Mouse (Mus musculus) gonadal fat pad, adult 2 months (tissue): ENCODE results near the gene Tcf15. TPM values are rescaled to one million over a fixed set of nuclear protein-coding genes. Genes with fewer than 3 reads are reported as not detected.

ENCODE experiments used
- DNase-seq: peaks from one replicate; pipeline ENCODE4 v3.0.0-alpha.2; 2012; ENCODE audit warnings: low read depth
- polyA plus RNA-seq: library from polyadenylated mRNA; depleted of rRNA; stranded (reverse); fragments of >200 nt; gene quantifications from 2 replicates; pipeline ENCODE4 v1.2.3, GENCODE M21; 2012; rRNA removed

Tcf15 gene
- 23.0 and 24.8 TPM in 2 replicates for polyA plus RNA-seq

DNA sequence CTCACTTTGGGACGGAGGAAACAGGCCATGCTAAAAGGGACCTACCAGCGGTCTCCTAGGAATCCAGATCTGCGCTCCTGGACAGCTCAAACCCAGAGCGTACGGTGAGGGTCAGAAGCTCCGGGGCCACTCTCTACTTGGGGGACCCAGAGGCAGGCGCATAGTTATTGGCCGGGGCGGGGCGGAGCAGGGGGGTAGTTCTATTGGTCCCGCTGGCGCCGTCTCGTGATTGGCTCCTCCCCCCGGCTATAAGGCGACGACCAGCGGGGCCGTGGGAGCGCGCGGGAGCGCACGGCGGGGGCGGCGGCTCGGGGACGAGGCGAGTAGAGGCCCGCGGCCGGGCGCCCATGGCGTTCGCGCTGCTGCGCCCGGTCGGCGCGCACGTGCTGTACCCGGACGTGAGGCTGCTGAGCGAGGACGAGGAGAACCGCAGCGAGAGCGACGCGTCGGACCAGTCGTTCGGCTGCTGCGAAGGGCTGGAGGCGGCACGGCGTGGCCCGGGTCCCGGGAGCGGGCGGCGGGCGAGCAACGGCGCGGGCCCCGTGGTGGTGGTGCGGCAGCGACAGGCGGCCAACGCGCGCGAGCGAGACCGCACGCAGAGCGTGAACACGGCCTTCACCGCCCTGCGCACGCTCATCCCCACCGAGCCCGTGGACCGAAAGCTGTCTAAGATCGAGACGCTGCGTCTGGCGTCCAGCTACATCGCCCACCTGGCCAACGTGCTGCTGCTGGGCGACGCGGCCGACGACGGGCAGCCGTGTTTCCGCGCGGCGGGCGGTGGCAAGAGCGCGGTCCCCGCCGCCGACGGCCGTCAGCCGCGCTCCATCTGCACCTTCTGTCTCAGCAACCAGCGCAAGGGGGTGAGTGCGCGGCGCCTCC, at the start of gene Tcf15:
Tcf15 (plus strand) TSS at position 283 of the 879 bp plus-strand sequence.
- DNase-seq = no peak

DNA sequence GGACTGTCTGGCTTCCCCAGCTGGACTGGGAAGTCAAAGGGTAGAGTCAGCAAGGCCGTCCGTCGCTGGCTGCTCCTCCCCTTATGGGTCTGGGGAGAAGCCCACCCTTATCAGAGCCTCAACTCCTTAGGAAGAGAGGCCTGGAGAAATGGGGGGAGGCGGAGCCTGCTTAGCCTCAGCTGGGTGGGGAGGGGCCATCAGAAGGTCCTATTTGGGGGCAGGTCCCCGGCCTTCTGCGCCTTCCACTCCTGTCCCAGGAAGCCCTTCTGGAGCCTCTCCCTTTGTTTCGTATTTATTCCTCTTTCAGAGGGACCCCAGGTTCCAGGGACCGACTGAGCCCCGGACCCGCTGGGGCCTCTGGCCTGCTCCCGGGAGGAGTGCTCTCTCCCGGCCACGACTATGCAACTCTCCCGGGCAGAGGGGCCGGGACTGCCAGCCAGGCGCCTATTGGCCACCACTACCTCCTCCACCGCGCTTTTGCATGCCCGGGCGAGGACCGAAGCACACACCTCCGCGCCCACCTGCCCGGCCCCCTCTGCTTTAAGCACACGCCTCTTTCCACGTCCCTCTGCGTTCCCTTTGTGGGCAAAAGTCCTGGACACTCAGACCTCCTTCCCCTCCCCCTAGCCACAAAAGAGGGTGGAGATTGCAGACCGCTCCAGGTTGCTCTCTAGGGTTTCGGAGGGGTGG, 48.4 kb upstream of the Tcf15 start:
- DNase-seq = no peak

DNA sequence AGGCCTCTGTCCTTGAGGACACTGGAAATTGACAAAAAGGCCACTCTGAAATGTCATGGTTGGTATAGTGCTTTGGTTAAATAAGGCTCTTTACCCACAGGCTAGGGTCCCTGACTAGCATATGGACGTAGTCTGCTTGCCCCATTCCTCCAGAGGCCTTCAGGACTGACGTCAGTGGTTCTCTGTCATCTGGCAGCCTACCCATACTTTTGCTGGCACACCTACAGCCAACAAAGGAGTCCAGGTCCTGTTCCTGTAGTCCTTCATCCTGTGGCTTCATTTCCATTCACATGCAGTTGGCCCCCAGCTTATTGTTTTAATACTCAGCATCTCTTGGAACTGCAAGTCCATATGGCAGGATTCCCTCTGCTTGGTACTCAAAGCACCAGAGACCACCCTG, 46.4 kb upstream of the Tcf15 start:
- no peak for DNase-seq

DNA sequence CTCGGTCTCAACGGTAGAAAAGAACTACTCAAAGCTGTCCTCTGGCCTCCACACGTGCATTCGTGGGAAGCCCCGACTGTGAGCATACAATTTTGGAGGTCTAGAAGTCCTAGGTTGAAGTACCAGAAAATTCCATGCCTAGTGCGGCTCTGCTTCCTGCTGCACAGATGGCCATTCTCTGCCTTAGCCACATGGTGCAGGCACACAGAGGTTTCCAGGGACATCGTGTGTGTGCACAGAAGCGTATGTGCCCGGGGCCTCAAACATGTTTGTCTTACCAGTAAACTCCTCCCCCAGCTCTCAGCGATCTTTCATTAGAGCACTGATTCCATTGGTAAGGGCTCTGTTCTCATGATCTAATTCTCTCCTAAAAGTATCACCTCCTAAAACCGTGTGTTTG, 45.4 kb upstream of the Tcf15 start:
- no peak for DNase-seq

DNA sequence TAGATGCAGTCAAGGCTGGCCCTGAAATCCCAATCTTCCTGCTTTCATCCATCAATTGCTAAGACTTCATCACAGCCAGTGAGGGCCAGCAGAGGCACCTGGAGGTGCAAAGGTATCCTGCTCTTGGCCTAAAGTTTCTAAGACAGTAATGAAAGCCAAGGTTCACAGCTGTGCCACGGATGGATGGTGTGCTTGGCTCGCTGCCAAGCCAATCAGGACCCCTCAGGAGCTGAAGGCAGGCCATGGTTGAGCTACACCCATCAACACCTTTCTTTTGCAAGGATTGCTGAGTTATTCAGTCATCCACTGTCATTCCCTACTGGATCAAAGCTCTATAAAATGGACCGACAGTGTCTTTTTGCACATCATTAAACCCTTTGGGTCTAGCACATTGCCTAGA, 43.8 kb upstream of the Tcf15 start:
- DNase-seq = no peak

DNA sequence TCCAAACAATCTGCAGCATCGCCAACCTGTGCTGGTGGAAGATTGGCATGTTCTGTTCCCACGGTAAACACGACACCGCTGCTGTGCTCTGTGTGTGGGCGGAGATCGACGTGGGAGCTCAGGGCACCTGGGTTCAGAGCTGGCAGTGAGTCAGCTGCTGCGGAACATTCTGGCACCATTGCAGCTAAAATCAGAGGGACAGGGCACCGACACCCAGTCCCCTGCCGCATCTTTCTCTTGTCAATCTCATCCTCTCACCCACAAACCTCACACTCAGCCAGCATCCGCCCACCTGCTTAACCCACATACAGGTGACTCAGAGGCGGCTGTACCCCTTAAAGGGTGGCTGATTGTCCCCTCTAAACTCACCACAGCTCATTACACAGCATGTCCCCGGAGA, 41.6 kb upstream of the Tcf15 start:
- DNase-seq = no peak

DNA sequence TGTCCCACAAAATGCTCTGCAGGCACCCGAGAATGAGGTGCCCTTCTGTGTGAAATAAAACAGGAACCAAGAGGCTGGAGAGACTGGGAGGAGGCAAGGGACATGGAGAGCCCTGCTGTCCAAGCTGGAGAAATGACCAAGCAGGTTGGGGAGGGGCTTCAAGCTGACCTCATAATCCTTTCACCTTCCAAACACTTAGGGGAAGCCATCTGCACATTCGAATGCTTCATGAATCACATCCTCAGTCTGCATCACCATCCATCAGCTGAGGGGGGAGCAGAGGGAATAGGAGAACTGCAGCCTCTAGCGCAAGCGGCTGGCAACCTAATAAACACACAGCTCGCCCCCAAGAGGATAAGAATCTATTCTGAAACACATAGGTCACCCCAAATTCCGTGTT, 41.0 kb upstream of the Tcf15 start:
- DNase-seq = no peak

DNA sequence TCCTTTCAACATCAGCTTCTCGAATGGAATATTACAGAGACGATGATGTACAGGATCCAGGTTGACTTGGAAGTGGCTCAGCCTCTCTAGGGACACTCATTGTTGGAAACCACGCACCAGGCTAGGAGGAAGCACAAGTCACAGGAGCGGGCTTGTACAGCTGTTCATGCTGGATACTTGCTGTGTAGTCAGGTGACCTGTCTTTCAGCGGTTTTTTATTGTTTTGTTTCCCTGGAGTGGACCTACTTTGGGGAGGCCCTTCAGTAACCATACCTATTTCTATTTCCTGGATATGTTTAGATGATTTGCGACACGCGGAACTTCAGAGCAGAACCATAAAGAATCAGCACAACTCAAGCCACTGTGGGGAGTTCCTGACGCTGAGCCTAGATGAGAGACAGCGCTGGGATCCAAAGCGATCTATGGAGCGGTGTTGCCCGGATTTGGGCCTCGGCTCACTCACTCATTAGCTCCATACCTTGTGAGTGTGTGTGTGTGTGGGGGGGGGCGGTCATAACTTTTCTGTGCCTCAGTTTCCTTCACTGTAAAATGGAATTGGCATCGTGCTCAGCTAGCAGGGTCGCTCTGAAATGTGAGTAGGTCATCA, 38.5 kb upstream of the Tcf15 start:
- no peak for DNase-seq

DNA sequence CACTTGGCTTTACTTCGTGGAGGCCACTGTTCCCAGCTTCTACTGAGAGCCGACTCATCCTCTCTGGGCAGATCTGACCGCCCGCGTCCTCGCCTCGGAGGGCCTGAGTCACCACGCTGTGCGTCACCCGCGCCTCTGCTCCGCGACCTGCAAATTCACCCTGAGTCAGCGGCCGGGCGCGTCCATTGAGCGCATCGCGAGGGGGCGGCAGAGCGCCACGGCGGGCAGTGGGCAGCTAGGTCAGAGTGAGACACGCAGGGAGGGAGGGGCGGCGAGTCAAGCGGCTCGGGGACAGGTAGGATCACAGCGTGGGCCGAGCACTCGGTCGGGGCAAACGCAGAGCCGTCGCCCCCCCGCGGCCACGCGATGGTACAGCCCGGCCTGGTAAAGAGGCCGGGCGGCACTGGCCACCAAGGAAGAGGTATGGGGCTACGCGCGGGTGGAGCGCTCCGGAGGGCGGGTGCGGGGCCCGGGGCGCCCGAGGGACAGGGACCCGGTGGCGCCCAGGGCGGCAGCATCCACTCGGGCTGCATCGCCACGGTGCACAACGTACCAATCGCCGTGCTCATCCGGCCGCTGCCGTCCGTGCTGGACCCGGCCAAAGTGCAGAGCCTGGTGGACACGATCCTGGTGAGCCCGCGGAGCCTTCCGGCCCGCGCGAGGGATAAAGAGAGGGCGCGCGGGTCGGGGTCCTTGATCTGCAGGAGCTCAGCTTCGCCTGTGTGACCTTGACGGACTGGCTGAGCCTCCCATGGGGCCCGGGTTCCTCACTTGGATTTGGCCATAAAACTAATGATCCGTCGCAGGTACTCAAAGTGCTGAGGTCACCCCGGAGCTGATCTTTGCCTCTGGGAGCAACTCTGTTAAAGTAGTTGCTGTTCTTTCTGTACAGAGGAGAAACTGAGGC, 37.8 kb upstream of the Tcf15 start, which contains the start of gene Srxn1:
Srxn1 (plus strand) TSS at position 199 of the 907 bp plus-strand sequence.
- DNase-seq = peak; percentile 30

DNA sequence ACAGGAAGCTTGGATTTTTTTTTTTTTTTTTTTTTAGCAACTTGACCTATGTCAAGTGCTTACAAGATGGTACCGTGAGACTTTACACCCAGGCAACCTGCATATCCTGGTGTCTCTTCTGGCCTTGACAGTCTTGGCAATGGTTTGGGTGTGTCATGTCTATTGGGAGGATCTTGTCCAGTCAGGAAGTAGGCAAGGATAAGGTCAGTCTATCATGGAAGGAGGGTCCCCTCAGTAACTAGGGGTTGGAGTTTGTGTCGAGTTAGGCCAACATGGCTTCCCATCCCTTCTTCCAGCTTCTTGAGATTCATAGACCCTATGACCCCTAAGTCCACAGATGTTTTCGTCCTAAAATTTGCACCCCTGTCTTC, 37.2 kb upstream of the Tcf15 start:
- no peak for DNase-seq

DNA sequence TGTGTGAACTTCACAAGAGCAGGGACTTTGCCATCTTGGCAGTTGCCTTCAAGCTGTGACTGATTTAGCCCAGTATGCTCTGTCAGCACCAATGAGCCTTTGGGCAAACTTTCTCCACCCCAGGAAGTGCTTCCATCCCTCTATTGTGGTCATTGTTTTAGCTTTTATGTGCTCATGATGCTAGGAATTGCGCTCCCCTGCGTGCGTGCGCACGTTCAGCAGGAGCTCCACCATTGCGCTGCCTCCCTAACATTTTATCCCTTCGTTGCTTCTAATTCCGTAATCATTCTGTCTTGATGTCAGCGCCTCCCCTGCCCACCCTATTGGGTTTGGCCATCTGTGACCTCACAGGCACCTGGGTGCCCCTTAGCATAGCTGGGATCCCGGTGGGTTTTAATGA, 36.8 kb upstream of the Tcf15 start:
- DNase-seq = no peak

DNA sequence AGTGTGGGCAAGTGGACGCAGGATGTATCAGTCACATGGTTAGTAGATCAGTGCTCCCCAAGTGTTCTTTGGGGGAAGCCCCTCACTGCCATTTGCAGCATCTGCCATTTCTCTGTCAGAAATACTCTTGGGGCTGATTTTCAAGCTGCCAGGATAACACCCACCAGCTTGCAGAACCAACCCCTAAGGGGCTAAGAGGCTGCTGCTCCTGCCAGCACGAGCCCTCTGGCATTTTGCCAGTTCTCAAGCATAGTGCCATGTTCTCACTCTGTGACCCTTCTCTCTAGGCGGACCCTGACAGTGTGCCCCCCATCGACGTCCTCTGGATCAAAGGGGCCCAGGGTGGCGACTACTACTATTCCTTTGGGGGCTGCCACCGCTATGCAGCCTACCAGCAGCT, 34.7 kb upstream of the Tcf15 start:
- no peak for DNase-seq

DNA sequence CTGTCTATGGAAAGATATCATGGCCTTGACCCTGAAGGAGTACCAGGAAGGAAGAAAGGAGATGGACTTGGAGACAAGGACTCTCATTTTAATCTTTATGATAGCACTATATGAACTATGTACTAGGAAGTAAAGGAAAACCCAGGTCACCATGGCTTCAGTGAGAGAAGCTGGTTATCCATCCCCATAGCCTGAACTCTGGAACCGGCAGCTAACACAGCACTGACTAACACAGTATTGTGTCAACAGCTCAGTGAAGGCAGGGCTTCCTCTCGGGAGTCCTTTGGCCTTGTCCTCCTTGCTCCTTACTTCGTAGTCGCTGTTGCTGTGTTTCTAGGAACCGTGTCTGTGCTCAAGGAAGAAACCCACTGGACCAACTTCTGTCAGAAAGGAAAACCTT, 34.0 kb upstream of the Tcf15 start:
- DNase-seq = no peak

DNA sequence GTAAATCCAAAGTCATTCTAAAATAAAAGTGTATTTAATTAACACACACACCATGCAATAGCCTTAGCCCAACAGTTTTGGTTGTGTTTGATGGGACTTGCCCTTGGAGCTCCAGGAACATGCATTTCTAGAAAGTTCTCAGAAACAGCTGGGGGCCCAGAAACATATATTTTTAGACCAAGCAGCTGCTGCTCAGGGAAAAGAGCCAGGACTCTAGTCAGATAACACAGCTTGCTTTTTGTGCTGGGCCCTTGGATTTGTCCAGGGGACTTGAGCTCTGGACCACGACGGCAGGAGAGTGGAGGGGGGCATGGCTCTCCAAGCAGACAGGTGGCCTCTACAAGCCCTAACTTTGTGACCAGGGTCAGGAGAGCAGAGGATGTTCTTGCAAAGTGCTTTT, 32.0 kb upstream of the Tcf15 start:
- no peak for DNase-seq

DNA sequence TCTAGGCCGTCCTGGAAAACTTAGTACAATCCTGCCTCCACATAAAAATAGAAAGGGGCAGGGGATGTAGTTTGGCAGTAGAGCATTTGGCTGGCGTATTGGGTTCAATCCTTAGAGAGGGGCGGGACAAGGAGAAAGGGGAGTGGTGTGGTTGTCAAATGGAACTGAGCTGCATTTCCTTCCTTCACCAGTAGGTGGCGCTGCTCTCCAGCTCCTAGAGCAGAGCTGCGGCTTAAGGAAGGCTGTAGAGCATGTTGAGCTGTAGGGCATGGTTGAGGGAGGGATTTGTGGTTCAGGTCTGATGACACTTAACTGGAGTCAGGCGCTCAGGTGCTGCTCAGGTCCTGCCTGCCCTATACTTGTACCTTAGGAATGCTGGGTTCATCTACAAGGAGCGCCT, 31.4 kb upstream of the Tcf15 start:
- DNase-seq = peak; percentile 44

DNA sequence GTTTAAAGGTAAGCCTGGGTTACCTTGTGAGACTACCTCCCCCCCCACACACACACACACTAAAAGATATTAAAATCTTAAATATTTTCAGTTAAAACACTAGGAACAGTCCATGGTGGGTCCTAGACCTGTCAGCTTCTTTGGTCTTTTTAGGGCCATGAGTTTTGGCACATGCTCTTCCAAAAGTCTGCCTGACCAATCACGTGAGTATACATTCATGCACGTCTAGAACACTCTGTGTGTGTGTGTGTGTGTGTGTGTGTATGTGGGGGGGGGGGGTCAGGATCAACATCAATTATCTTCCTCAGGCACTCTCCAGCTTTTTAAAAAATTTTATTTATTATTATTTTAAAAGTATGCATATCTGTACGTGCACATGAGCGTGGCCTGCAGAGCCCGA, 30.9 kb upstream of the Tcf15 start:
- DNase-seq = no peak

DNA sequence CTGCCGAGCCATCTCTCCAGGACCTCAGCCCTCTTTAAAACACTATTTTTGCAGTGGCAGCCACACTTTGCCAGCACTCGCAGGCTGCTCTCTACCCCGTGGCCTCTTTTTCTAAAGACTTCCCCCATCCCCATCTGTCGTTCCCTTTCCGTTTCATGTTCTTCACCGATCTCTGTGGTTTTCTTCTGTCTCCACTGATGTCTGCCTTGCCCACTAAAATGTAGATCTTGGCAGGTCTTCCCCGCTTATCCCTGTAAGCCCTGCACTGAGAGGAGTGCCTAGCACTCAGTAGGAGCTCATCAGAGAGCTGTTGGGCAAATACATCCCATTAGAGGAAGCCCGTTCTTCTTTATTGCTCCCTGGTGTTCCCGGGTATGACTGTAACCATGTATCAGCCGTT, 30.4 kb upstream of the Tcf15 start:
- no peak for DNase-seq

DNA sequence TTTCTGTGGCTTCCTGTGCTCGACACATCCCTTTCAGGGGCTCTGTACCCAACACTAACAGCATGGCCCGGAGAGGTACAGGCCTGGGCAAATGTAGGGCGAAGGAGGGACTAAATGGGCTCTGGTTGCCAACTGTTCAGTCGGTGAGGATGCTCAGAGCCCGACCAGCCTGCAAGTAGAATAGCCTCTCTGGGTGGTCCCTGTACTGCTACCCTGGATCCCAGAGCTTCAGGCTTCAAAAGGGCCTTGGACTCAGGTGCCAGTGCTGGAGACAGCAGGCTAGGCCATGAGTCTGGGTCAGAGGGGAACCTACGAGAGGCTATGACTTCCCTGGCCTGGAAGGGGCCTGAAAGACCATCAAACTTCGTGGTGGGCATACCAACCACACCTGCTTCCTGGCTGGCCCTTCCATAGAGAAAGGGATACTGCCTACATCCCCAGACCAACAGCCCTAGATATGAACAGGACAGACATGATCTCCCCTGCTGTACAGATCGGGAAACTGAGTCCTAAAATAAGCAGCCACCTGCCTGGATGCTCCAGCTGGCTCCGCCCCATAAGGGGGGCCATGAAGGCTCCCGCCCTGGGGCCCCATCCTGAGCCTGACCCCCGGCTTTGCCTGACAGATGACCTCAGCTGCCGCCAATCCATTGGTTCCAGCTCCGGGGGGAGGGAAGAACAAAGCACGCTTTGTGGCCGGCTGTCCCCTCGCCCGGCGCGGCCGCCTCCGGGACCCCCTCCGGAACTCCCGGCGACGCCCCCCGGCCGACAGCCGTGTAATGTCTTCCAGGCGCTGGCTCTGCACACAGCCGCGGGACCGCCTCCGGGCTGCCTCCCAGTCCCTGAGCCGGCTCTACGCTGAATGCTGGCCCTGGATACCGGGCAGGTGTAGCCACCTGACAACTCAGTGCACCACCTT, 29.0 kb upstream of the Tcf15 start:
- no peak for DNase-seq

DNA sequence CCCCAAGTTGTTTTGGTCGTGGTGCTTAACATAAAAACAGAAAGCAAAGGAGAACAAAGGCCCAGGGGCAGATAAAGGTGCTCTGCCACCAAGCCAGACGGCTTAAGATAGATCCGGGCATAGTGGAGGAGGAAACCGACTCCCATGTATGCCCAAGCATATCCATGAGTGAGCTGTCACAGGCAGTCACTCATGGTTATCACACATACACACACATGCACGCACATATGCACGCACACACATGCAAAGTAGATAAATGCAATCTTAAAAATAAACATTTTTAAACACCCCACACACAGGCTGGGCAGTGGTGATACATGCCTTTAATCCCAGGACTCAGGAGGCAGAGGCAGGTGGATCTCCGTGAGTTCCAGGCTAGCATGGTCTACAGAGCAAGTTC, 25.7 kb upstream of the Tcf15 start:
- DNase-seq = no peak

DNA sequence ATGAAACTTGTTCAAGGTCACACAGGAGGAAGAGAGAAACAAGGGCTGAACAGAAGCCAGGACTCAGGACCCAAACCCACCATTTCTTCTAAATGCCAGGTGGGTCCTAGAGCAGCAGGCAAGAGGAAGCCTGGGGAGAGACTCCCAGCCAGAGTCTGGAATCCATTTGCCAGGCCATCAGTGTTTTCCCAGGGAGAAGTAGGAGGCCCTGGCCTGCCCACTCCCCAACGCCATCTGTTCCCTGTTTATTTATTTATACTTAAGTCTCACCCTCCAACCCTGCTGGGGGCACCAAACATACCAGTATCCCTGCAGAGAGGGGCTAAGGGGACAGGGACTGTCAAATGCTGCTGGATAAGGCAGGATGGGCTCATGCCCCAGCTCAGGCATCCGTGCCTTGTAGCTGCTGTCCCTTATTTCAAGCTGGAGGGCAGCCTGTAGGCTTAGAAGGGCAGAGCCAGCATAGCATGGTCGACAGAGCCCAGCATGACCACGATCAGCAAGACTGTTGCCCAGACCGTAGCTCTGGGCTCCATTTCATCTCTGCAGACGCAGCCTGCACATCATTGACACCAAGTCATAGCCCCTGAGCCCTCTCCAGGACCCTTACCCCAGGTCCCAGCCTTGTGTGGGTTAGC, 24.0 kb upstream of the Tcf15 start:
- DNase-seq = no peak
